Mouse (Mus musculus): ENCODE results near the gene A630076J17Rik.
A peak's percentile ranks its signal among the peaks of the same experiment; 100 is the strongest.

The A630076J17Rik gene

DNA sequence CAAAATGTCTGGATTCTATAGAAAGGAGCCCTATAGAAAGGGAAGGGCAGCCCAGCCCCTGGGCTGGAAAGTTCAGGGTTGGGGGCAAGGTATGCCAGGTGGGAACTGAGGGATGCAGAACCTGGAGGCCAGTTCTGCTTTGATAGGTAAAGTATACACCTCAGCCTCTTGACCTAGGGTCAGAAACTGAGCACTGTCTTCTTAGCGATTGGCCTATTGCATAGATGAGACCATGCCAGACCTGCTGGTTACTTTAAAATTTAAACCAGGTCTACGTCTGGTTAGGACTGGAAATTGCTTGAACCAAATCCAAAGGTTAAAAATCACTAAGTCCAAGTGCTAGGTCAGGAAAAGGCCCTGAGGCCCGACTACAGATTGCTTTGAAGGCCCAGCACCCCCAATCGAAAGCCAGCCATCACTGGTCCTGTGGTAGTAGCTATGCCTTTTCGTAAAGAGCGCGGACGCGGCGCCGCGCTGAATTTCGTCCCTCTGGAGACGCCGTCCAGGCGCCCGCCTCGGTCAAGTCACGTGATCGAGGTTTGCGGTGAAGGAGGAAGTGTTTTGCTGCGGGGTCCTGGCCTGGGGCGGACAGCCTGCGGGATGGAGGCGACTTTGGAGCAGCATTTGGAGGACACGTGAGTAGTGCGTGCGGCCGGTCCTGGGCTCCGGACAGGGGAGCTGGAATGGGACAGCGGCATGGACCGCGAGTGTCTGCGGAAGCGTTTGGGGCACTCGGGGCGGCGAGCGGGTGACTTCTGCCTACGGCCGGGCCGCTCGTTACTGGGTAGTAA lies 48.3 kb downstream of the A630076J17Rik start, which contains the start of gene Lamtor5:
Gene Lamtor5, plus strand, starts transcription at position 380 of the 791 bp plus-strand sequence.
- DNase-seq = peak; percentile 92 to 95
